14 mouse cellular contexts compared by ENCODE assay signal in the genomic region with DNA sequence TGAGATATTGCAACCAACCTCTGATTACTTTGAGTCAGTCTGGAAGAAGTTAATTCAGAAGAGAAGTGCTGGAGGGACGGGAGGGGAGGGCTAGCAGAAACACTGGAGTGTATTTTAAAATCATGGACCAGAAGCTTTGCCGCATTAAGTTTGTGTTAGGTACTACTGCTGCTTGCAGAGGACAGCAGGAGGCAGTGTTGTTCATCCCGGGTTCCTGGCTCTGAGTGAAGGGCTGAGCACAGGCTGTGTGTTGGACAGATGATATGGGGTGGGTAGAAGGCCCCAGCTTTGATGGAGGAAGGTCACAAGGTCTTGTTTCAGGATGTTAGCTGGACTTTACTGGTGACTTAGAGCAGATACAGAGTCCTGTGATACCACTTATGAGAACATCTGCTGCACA.
DNase-seq lines count a peak whose midpoint lies in the region; ATAC-seq and TF ChIP-seq lines count a peak whose summit lies in the region.
"Had no signal": no experiment of that assay in that cellular context is flagged by ENCODE, and none has a peak within 500 bp of the region (broad histone marks: within the 10 kb centered on the region; RNA-seq: fewer than 3 reads in every experiment).

No protein-coding gene starts in this region.

- TF ChIP-seq EP300 in ES-Bruce4 (IDR thresholded peaks at IDR 0.05; ENCODE audit: insufficient read depth, low read depth, low read length), result no peak

- no peak overlapping the region for H3K9ac ChIP-seq in ES-Bruce4 (ENCODE audit: low read depth, poor library complexity, severe bottlenecking)
- H3K9ac ChIP-seq in forebrain, embryonic 11.5 days (ENCODE audit: low read length), result no peak overlapping the region
- H3K9ac ChIP-seq: heart, embryonic 13.5 days; limb, embryonic 15.5 days had no signal

- no peaks in the 10 kb centered on the region for H3K9me3 ChIP-seq in ES-Bruce4 (replicated peaks; ENCODE audit: control insufficient read depth, insufficient read depth, low read length, poor library complexity, severe bottlenecking)
- H3K9me3 ChIP-seq in forebrain, embryonic 11.5 days (ENCODE audit: control insufficient read depth, low read length), result no peaks in the 10 kb centered on the region
- H3K9me3 ChIP-seq: forebrain, embryonic 10.5 days; heart, embryonic 13.5 days; limb, embryonic 15.5 days had no signal

- no peaks in the 10 kb centered on the region for H3K27me3 ChIP-seq in kidney, adult 2 months (replicated peaks; ENCODE audit: control insufficient read depth, insufficient read depth, low read length)
- H3K27me3 ChIP-seq in ES-Bruce4 (ENCODE audit: control insufficient read depth, insufficient read depth, low read length, poor library complexity, severe bottlenecking), result no peaks in the 10 kb centered on the region
- H3K27me3 ChIP-seq in forebrain, embryonic 11.5 days (ENCODE audit: control insufficient read depth, insufficient read depth, low read length), result no peaks in the 10 kb centered on the region
- H3K27me3 ChIP-seq: heart, embryonic 13.5 days; limb, embryonic 15.5 days had no signal

- no peaks in the 10 kb centered on the region for H3K36me3 ChIP-seq in kidney, adult 2 months (ENCODE audit: control insufficient read depth, insufficient read depth, low read length)
- no peaks in the 10 kb centered on the region for H3K36me3 ChIP-seq in ES-Bruce4 (ENCODE audit: control insufficient read depth, insufficient read depth, low read length, poor library complexity, severe bottlenecking)
- no peaks in the 10 kb centered on the region for H3K36me3 ChIP-seq in forebrain, embryonic 11.5 days (ENCODE audit: control insufficient read depth, insufficient read depth, low read length)
- H3K36me3 ChIP-seq: forebrain, embryonic 10.5 days; heart, embryonic 13.5 days; limb, embryonic 15.5 days had no signal

- no peaks in the 10 kb centered on the region for H3K4me1 ChIP-seq in kidney, adult 2 months (ENCODE audit: control insufficient read depth, insufficient read depth, low read length)
- H3K4me1 ChIP-seq in ES-Bruce4 (ENCODE audit: control insufficient read depth, insufficient read depth, low read length), result no peaks in the 10 kb centered on the region
- peaks cover 6% of the 10 kb centered on the region for H3K4me1 ChIP-seq in forebrain, embryonic 11.5 days (replicated peaks; ENCODE audit: control insufficient read depth, insufficient read depth, low read length)

- TF ChIP-seq POLR2A in kidney, adult 2 months (IDR thresholded peaks at IDR 0.05; ENCODE audit: low read depth, low read length), result no peak
- no peak for TF ChIP-seq POLR2A in ES-Bruce4 (IDR thresholded peaks at IDR 0.05; ENCODE audit: insufficient read depth, low read length)

- WGBS in kidney, adult 2 months, result 60% methylated on average over 3 of the region's 3 CpGs
- WGBS in forebrain, embryonic 11.5 days, result 60% methylated on average over 3 of the region's 3 CpGs

- DNase-seq in kidney, adult 2 months, result no peak
- DNase-seq in kidney, postnatal 14 days, result no peak
- DNase-seq in 416B (ENCODE audit: low read depth), result peak; percentile 21
- peak; percentile 8 for DNase-seq in induced T-regulatory cell, adult 2 months (ENCODE audit: low read depth)
- no peak for DNase-seq in B cell, adult 2 months
- no peak for DNase-seq in spleen, adult 12 weeks (ENCODE audit: low spot score)
- no peak for DNase-seq in forebrain, embryonic 11.5 days (ENCODE audit: low spot score)
- DNase-seq: cerebellum, adult 11-12 months; kidney, adult 9 months had no signal

- no peak overlapping the region for H3K4me2 ChIP-seq in forebrain, embryonic 11.5 days (ENCODE audit: low read depth, low read length, severe bottlenecking)
- H3K4me2 ChIP-seq: heart, embryonic 13.5 days; limb, embryonic 15.5 days had no signal

- no peak overlapping the region for H3K27ac ChIP-seq in kidney, adult 2 months (ENCODE audit: insufficient read depth, low read depth, low read length)
- H3K27ac ChIP-seq in ES-Bruce4 (ENCODE audit: insufficient read depth, low read length), result no peak overlapping the region
- no peak overlapping the region for H3K27ac ChIP-seq in forebrain, embryonic 11.5 days (ENCODE audit: low read depth, low read length)
- H3K27ac ChIP-seq: forebrain, embryonic 10.5 days; heart, embryonic 13.5 days; limb, embryonic 15.5 days had no signal

- H3K4me3 ChIP-seq in kidney, adult 2 months (ENCODE audit: insufficient read depth, low read depth, low read length), result no peak overlapping the region
- H3K4me3 ChIP-seq in ES-Bruce4 (ENCODE audit: low read depth, low read length), result no peak overlapping the region
- no peak overlapping the region for H3K4me3 ChIP-seq in forebrain, embryonic 11.5 days (ENCODE audit: low read depth, low read length)
- H3K4me3 ChIP-seq: forebrain, embryonic 10.5 days; heart, embryonic 13.5 days; limb, embryonic 15.5 days had no signal

- peak; percentile 48 for TF ChIP-seq CTCF in kidney, adult 2 months (conservative IDR thresholded peaks at IDR 0.05; ENCODE audit: insufficient read depth, insufficient read length, low read depth, low read length)
- peak; percentile 25 for TF ChIP-seq CTCF in ES-Bruce4 (IDR thresholded peaks at IDR 0.05; ENCODE audit: low read depth, low read length)

- no peak for ATAC-seq in forebrain, embryonic 11.5 days (replicated peaks; ENCODE audit: low FRiP score)
- ATAC-seq: activated CD4-positive, CD25-positive, alpha-beta regulatory T cell, adult 4 months had no signal

Comparison
In these comparisons a context has a peak if more than half of its experiments do, and no peak if none do; other contexts are left out.
1. DNase-seq: peak in 416B (single experiment) and induced T-regulatory cell, adult 2 months (single experiment); none in kidney, adult 2 months (single experiment), kidney, postnatal 14 days (single experiment), B cell, adult 2 months (0 of 2), spleen, adult 12 weeks (single experiment) and forebrain, embryonic 11.5 days (single experiment).